Mouse (Mus musculus): ENCODE results near the gene Gtf3c4. TPM values are rescaled to one million over a fixed set of nuclear protein-coding genes. Genes with fewer than 3 reads are reported as not detected.

Gene Gtf3c4
- polyA plus RNA-seq, 1 experiment from 2014 or later: 8.0 TPM

- H3K36me3 ChIP-seq: peaks cover 70% of the 10 kb centered on the region
- 92% methylated on average over 3 of the region's 3 CpGs for WGBS
These were observed 12.4 kb upstream of the Gtf3c4 start for GRCm38 (mm10) chr2:28852594-28852993.

GRCm38 (mm10) chr2:28848879-28849278 lies 8.7 kb upstream of the Gtf3c4 start:
- no peak overlapping the region for H3K9ac ChIP-seq
- no peak overlapping the region for H3K4me3 ChIP-seq
- WGBS: 89% methylated on average over 2 of the region's 2 CpGs
- no peak overlapping the region for H3K27ac ChIP-seq (replicated peaks)
- no peaks in the 10 kb centered on the region for H3K27me3 ChIP-seq (replicated peaks)
- no peak for ATAC-seq (ENCODE audit: extremely low read depth, insufficient number of reproducible peaks, low FRiP score, low TSS enrichment)
- H3K36me3 ChIP-seq: peaks cover 72% of the 10 kb centered on the region
- no peaks in the 10 kb centered on the region for H3K9me3 ChIP-seq
- no peak overlapping the region for H3K4me2 ChIP-seq
- H3K4me1 ChIP-seq: 0 out of 2 replicates have a peak, but pooled peaks cover 5% of the 10 kb centered on the region

More at GRCm38 (mm10) chr2:28852594-28852993, 12.4 kb upstream of the Gtf3c4 start:
- no peak overlapping the region for H3K27ac ChIP-seq (replicated peaks)
- H3K4me1 ChIP-seq: 0 out of 2 replicates have a peak, but pooled peaks cover 5% of the 10 kb centered on the region
- H3K27me3 ChIP-seq (replicated peaks): no peaks in the 10 kb centered on the region
- ATAC-seq (ENCODE audit: extremely low read depth, insufficient number of reproducible peaks, low FRiP score, low TSS enrichment): no peak
- H3K9ac ChIP-seq: no peak overlapping the region
- no peak overlapping the region for H3K4me3 ChIP-seq
- H3K4me2 ChIP-seq: no peak overlapping the region
- no peaks in the 10 kb centered on the region for H3K9me3 ChIP-seq

GRCm38 (mm10) chr2:28842042-28842441 lies 1.9 kb upstream of the Gtf3c4 start:
- ATAC-seq (ENCODE audit: extremely low read depth, insufficient number of reproducible peaks, low FRiP score, low TSS enrichment): no peak
- Histone ChIP-seq H3K4me1 (peaks cover 43% of the 10 kb centered on the region), H3K27ac (replicated peaks) (no peak overlapping the region), H3K4me2 (peak overlapping the region; percentile 97), H3K27me3 (replicated peaks) (no peaks in the 10 kb centered on the region), H3K36me3 (peaks cover 25% of the 10 kb centered on the region), H3K9ac (peak overlapping the region; percentile 98), H3K4me3 (peak overlapping the region; percentile 91), H3K9me3 (no peaks in the 10 kb centered on the region)
- 73% methylated on average over 3 of the region's 3 CpGs for WGBS

GRCm38 (mm10) chr2:28839501-28840221 lies 499 bp downstream of the Gtf3c4 start:
- ATAC-seq (ENCODE audit: extremely low read depth, insufficient number of reproducible peaks, low FRiP score, low TSS enrichment): 0 out of 2 replicates have a peak, but pooled peaks have one; percentile 3
- peak overlapping the region; percentile 85 for H3K27ac ChIP-seq (replicated peaks)
- H3K4me3 ChIP-seq: peak overlapping the region; percentile 91
- H3K4me2 ChIP-seq: peak overlapping the region; percentile 97
- no peaks in the 10 kb centered on the region for H3K27me3 ChIP-seq (replicated peaks)
- H3K9ac ChIP-seq: peak overlapping the region; percentile 98
- WGBS: under 1% methylated on average over 50 of the region's 53 CpGs
- peaks cover 58% of the 10 kb centered on the region for H3K4me1 ChIP-seq
- H3K36me3 ChIP-seq: peaks cover 7% of the 10 kb centered on the region
- H3K9me3 ChIP-seq: no peaks in the 10 kb centered on the region

- peak overlapping the region; percentile 54 for H3K27ac ChIP-seq (replicated peaks)
- ATAC-seq (ENCODE audit: extremely low read depth, insufficient number of reproducible peaks, low FRiP score, low TSS enrichment): no peak
- peak overlapping the region; percentile 11; the same call in 1 of the 2 replicates for H3K9ac ChIP-seq
- no peaks in the 10 kb centered on the region for H3K27me3 ChIP-seq (replicated peaks)
- no peak overlapping the region for H3K4me3 ChIP-seq
- no peaks in the 10 kb centered on the region for H3K9me3 ChIP-seq
- peaks cover 36% of the 10 kb centered on the region for H3K36me3 ChIP-seq
- 35% methylated on average over 3 of the region's 3 CpGs for WGBS
- H3K4me1 ChIP-seq: peaks cover 42% of the 10 kb centered on the region
- peak overlapping the region; percentile 18 for H3K4me2 ChIP-seq
These were observed 3.8 kb downstream of the Gtf3c4 start for GRCm38 (mm10) chr2:28836181-28836940.

GRCm38 (mm10) chr2:28829265-28829664 lies 10.9 kb downstream of the Gtf3c4 start:
- Histone ChIP-seq H3K4me2 (no peak overlapping the region), H3K4me3 (no peak overlapping the region), H3K27ac (replicated peaks) (no peak overlapping the region), H3K27me3 (replicated peaks) (no peaks in the 10 kb centered on the region), H3K9me3 (no peaks in the 10 kb centered on the region), H3K9ac (no peak overlapping the region), H3K4me1 (no peaks in the 10 kb centered on the region), H3K36me3 (peaks cover 94% of the 10 kb centered on the region)
- ATAC-seq (ENCODE audit: extremely low read depth, insufficient number of reproducible peaks, low FRiP score, low TSS enrichment): no peak
- 31% methylated on average over 4 of the region's 4 CpGs for WGBS

GRCm38 (mm10) chr2:28818866-28819265 lies 21.3 kb downstream of the Gtf3c4 start:
- Histone ChIP-seq H3K4me3 (no peak overlapping the region), H3K27ac (replicated peaks) (no peak overlapping the region), H3K27me3 (replicated peaks) (no peaks in the 10 kb centered on the region), H3K4me1 (no peaks in the 10 kb centered on the region), H3K4me2 (no peak overlapping the region), H3K9me3 (no peaks in the 10 kb centered on the region), H3K9ac (no peak overlapping the region), H3K36me3 (peaks cover 14% of the 10 kb centered on the region)
- 50% methylated on average over 4 of the region's 4 CpGs for WGBS
- no peak for ATAC-seq (ENCODE audit: extremely low read depth, insufficient number of reproducible peaks, low FRiP score, low TSS enrichment)

- H3K4me1 ChIP-seq: no peaks in the 10 kb centered on the region
- 46% methylated on average over 5 of the region's 5 CpGs for WGBS
These were observed 29.7 kb downstream of the Gtf3c4 start for GRCm38 (mm10) chr2:28810260-28811013.

GRCm38 (mm10) chr2:28808841-28809240 lies 31.3 kb downstream of the Gtf3c4 start:
- 68% methylated on average over 6 of the region's 6 CpGs for WGBS
- no peak for ATAC-seq (ENCODE audit: extremely low read depth, insufficient number of reproducible peaks, low FRiP score, low TSS enrichment)
- no peaks in the 10 kb centered on the region for H3K9me3 ChIP-seq

More at GRCm38 (mm10) chr2:28810260-28811013, 29.7 kb downstream of the Gtf3c4 start:
- Histone ChIP-seq H3K9ac (no peak overlapping the region), H3K9me3 (no peaks in the 10 kb centered on the region), H3K36me3 (no peaks in the 10 kb centered on the region), H3K4me2 (no peak overlapping the region), H3K27me3 (replicated peaks) (no peaks in the 10 kb centered on the region), H3K27ac (replicated peaks) (no peak overlapping the region), H3K4me3 (no peak overlapping the region)
- ATAC-seq (ENCODE audit: extremely low read depth, insufficient number of reproducible peaks, low FRiP score, low TSS enrichment): no peak

GRCm38 (mm10) chr2:28803406-28803805 lies 36.8 kb downstream of the Gtf3c4 start:
- no peaks in the 10 kb centered on the region for H3K36me3 ChIP-seq
- 67% methylated on average over 7 of the region's 7 CpGs for WGBS
- no peaks in the 10 kb centered on the region for H3K27me3 ChIP-seq (replicated peaks)
- H3K4me3 ChIP-seq: no peak overlapping the region
- H3K4me1 ChIP-seq: peaks cover 11% of the 10 kb centered on the region
- no peak overlapping the region for H3K27ac ChIP-seq (replicated peaks)
- no peak for ATAC-seq (ENCODE audit: extremely low read depth, insufficient number of reproducible peaks, low FRiP score, low TSS enrichment)
- H3K4me2 ChIP-seq: no peak overlapping the region
- H3K9me3 ChIP-seq: no peaks in the 10 kb centered on the region
- no peak overlapping the region for H3K9ac ChIP-seq

More at GRCm38 (mm10) chr2:28808841-28809240, 31.3 kb downstream of the Gtf3c4 start:
- no peak overlapping the region for H3K4me3 ChIP-seq
- no peaks in the 10 kb centered on the region for H3K36me3 ChIP-seq
- no peak overlapping the region for H3K4me2 ChIP-seq
- H3K27ac ChIP-seq (replicated peaks): no peak overlapping the region
- no peaks in the 10 kb centered on the region for H3K4me1 ChIP-seq
- H3K27me3 ChIP-seq (replicated peaks): no peaks in the 10 kb centered on the region
- H3K9ac ChIP-seq: no peak overlapping the region

GRCm38 (mm10) chr2:28799575-28799974 lies 40.6 kb downstream of the Gtf3c4 start:
- Histone ChIP-seq H3K4me2 (no peak overlapping the region), H3K27me3 (replicated peaks) (0 out of 2 replicates have a peak, but pooled peaks cover 3% of the 10 kb centered on the region), H3K4me3 (no peak overlapping the region), H3K27ac (replicated peaks) (no peak overlapping the region), H3K9me3 (no peaks in the 10 kb centered on the region), H3K4me1 (peaks cover 21% of the 10 kb centered on the region), H3K9ac (no peak overlapping the region), H3K36me3 (no peaks in the 10 kb centered on the region)
- ATAC-seq (ENCODE audit: extremely low read depth, insufficient number of reproducible peaks, low FRiP score, low TSS enrichment): no peak
- 68% methylated on average over 2 of the region's 2 CpGs for WGBS

All from heart, embryonic 13.5 days (tissue).